ENCODE assay signal across 8 mouse cellular contexts in genomic region chr1:133033316-133034090, GRCm38 (mm10). TPM values are rescaled to one million over a fixed set of nuclear protein-coding genes. Genes with fewer than 3 reads are reported as not detected.
A peak's percentile ranks its signal among the peaks of the same experiment; 100 is the strongest.
DNase-seq lines count a peak whose midpoint lies in the region; ATAC-seq and TF ChIP-seq lines count a peak whose summit lies in the region.

No protein-coding gene starts in this region.

- under 1% methylated on average over 28 of the region's 28 CpGs for WGBS in embryonic facial prominence, embryonic 13.5 days
- WGBS in heart, embryonic 13.5 days = 2% methylated on average over 28 of the region's 28 CpGs
- under 1% methylated on average over 28 of the region's 28 CpGs for WGBS in liver, embryonic 11.5 days
- under 1% methylated on average over 28 of the region's 28 CpGs for WGBS in stomach, postnatal 0 days

- H3K79me3 ChIP-seq in C2C12 (ENCODE audit: low read depth) = no peaks in the 10 kb centered on the region

- TF ChIP-seq CTCF in C2C12 (IDR thresholded peaks at IDR 0.05; ENCODE audit: control insufficient read depth, insufficient read depth, insufficient read length) = no peak
- peak; percentile 10; the same call in 1 of the 2 replicates for TF ChIP-seq CTCF in stomach, postnatal 0 days (IDR thresholded peaks at IDR 0.05; ENCODE audit: low read depth)

- H3K79me2 ChIP-seq in C2C12 (ENCODE audit: control insufficient read depth, insufficient read depth) = no peaks in the 10 kb centered on the region
- no peaks in the 10 kb centered on the region for H3K79me2 ChIP-seq in myocyte (ENCODE audit: control insufficient read depth, insufficient read depth)

- H3K36me3 ChIP-seq in C2C12 (ENCODE audit: control insufficient read depth, insufficient read depth) = no peaks in the 10 kb centered on the region
- H3K36me3 ChIP-seq in embryonic facial prominence, embryonic 13.5 days = no peaks in the 10 kb centered on the region
- H3K36me3 ChIP-seq in heart, embryonic 13.5 days = no peaks in the 10 kb centered on the region
- H3K36me3 ChIP-seq in liver, embryonic 11.5 days (ENCODE audit: control insufficient read depth, insufficient read depth, low read length) = no peaks in the 10 kb centered on the region
- no peaks in the 10 kb centered on the region for H3K36me3 ChIP-seq in myocyte (ENCODE audit: control insufficient read depth, insufficient read depth)
- no peaks in the 10 kb centered on the region for H3K36me3 ChIP-seq in stomach, postnatal 0 days (ENCODE audit: control insufficient read depth, insufficient read depth, low read length)

- peak overlapping the region; percentile 86 for H3K27ac ChIP-seq in embryonic facial prominence, embryonic 13.5 days
- peak overlapping the region; percentile 77 for H3K27ac ChIP-seq in heart, embryonic 13.5 days (replicated peaks)
- peak overlapping the region; percentile 72 for H3K27ac ChIP-seq in liver, embryonic 11.5 days (ENCODE audit: low read depth, low read length)
- H3K27ac ChIP-seq in stomach, postnatal 0 days (replicated peaks) = peak overlapping the region; percentile 81

- H3K4me3 ChIP-seq in C2C12 (ENCODE audit: insufficient read depth, poor library complexity, severe bottlenecking) (peak overlapping the region; percentile 38), myocyte (peak overlapping the region; percentile 25)
- H3K4me3 ChIP-seq in embryonic facial prominence, embryonic 13.5 days = peak overlapping the region; percentile 60
- peak overlapping the region; percentile 66 for H3K4me3 ChIP-seq in heart, embryonic 13.5 days
- H3K4me3 ChIP-seq in liver, embryonic 11.5 days (ENCODE audit: low read depth, low read length) = peak overlapping the region; percentile 65
- H3K4me3 ChIP-seq in stomach, postnatal 0 days (ENCODE audit: low read depth, low read length) = peak overlapping the region; percentile 47

- no peak for TF ChIP-seq POLR2A in myocyte (IDR thresholded peaks at IDR 0.05; ENCODE audit: insufficient read length, low read depth)

- H3K4me2 ChIP-seq in embryonic facial prominence, embryonic 13.5 days = peak overlapping the region; percentile 66
- peak overlapping the region; percentile 74 for H3K4me2 ChIP-seq in heart, embryonic 13.5 days
- H3K4me2 ChIP-seq in liver, embryonic 11.5 days = peak overlapping the region; percentile 70
- H3K4me2 ChIP-seq in myocyte (ENCODE audit: low read depth) = peak overlapping the region; percentile 65
- peak overlapping the region; percentile 64 for H3K4me2 ChIP-seq in stomach, postnatal 0 days (replicated peaks; ENCODE audit: low read depth)

- peak overlapping the region; percentile 74 for H3K9ac ChIP-seq in embryonic facial prominence, embryonic 13.5 days
- peak overlapping the region; percentile 80 for H3K9ac ChIP-seq in heart, embryonic 13.5 days
- H3K9ac ChIP-seq in liver, embryonic 11.5 days (ENCODE audit: low read depth, low read length) = peak overlapping the region; percentile 66
- H3K9ac ChIP-seq in stomach, postnatal 0 days (ENCODE audit: low read length) = peak overlapping the region; percentile 57

- peak; percentile 83 for ATAC-seq in embryonic facial prominence, embryonic 13.5 days (ENCODE audit: insufficient number of reproducible peaks, insufficient read depth, low FRiP score, low TSS enrichment, low read depth)
- ATAC-seq in heart, embryonic 13.5 days (ENCODE audit: extremely low read depth, insufficient number of reproducible peaks, low FRiP score, low TSS enrichment) = peak; percentile 64; the same call in 1 of the 2 replicates
- peak; percentile 84 for ATAC-seq in liver, embryonic 11.5 days (replicated peaks; ENCODE audit: low FRiP score)
- ATAC-seq in stomach, postnatal 0 days (ENCODE audit: low FRiP score, low TSS enrichment) = peak; percentile 84

- H3ac ChIP-seq in C2C12 (ENCODE audit: control insufficient read depth, insufficient read length, low read depth) (peak overlapping the region; percentile 64), myocyte (ENCODE audit: control insufficient read depth, insufficient read length) (peak overlapping the region; percentile 20)

- H3K4me1 ChIP-seq in embryonic facial prominence, embryonic 13.5 days = peaks cover 7% of the 10 kb centered on the region; the same call in 1 of the 2 replicates
- H3K4me1 ChIP-seq in heart, embryonic 13.5 days = peaks cover 7% of the 10 kb centered on the region
- 0 out of 2 replicates have a peak, but pooled peaks cover 2% of the 10 kb centered on the region for H3K4me1 ChIP-seq in liver, embryonic 11.5 days (replicated peaks; ENCODE audit: control insufficient read depth, insufficient read depth, low read length)
- H3K4me1 ChIP-seq in stomach, postnatal 0 days (replicated peaks; ENCODE audit: control insufficient read depth, insufficient read depth) = no peaks in the 10 kb centered on the region

- H3K27me3 ChIP-seq in C2C12 (ENCODE audit: control insufficient read depth, insufficient read depth, insufficient read length) (no peaks in the 10 kb centered on the region), myocyte (ENCODE audit: control insufficient read depth, insufficient read depth, insufficient read length) (no peaks in the 10 kb centered on the region)
- H3K27me3 ChIP-seq in embryonic facial prominence, embryonic 13.5 days = no peaks in the 10 kb centered on the region
- no peaks in the 10 kb centered on the region for H3K27me3 ChIP-seq in heart, embryonic 13.5 days (replicated peaks)
- no peaks in the 10 kb centered on the region for H3K27me3 ChIP-seq in liver, embryonic 11.5 days (replicated peaks; ENCODE audit: control insufficient read depth, insufficient read depth, low read length)
- H3K27me3 ChIP-seq in stomach, postnatal 0 days (ENCODE audit: control insufficient read depth, insufficient read depth, low read length) = no peaks in the 10 kb centered on the region

- H3K9me3 ChIP-seq in embryonic facial prominence, embryonic 13.5 days = no peaks in the 10 kb centered on the region
- no peaks in the 10 kb centered on the region for H3K9me3 ChIP-seq in heart, embryonic 13.5 days
- no peaks in the 10 kb centered on the region for H3K9me3 ChIP-seq in liver, embryonic 11.5 days (ENCODE audit: control insufficient read depth, low read length)
- no peaks in the 10 kb centered on the region for H3K9me3 ChIP-seq in stomach, postnatal 0 days (ENCODE audit: control insufficient read depth, low read length)

- peak; percentile 61 to 65 for DNase-seq in adrenal gland, postnatal 36 days
- peak; percentile 66 for DNase-seq in kidney, postnatal 10 days
- peak; percentile 87 for DNase-seq in liver, embryonic 11.5 days (ENCODE audit: low spot score)
- peak; percentile 75 for DNase-seq in stomach, postnatal 0 days (ENCODE audit: low spot score)

- no peak for TF ChIP-seq EP300 in stomach, postnatal 0 days (optimal IDR thresholded peaks at IDR 0.05)

TF ChIP-seq in C2C12, 6 proteins besides CTCF, POLR2A, EP300 and RAD21:
- TF ChIP-seq MAX (IDR thresholded peaks at IDR 0.05) (no peak), CEBPB (IDR thresholded peaks at IDR 0.05; ENCODE audit: low read depth) (peak; percentile 86), MYOD1 (IDR thresholded peaks at IDR 0.05; ENCODE audit: control insufficient read depth, insufficient read length, low read depth) (no peak), FOSL1 (IDR thresholded peaks at IDR 0.05; ENCODE audit: insufficient read depth, low read length, poor library complexity, severe bottlenecking) (no peak)

TF ChIP-seq in myocyte, 11 proteins besides CTCF, POLR2A, EP300 and RAD21:
- TF ChIP-seq POLR2AphosphoS2 (IDR thresholded peaks at IDR 0.05; ENCODE audit: insufficient read length, low read depth) (no peak), CEBPB (IDR thresholded peaks at IDR 0.05; ENCODE audit: insufficient read depth, poor library complexity, severe bottlenecking) (peak; percentile 87)

RNA-seq across cellular contexts. Expression of gene Mdm4, which starts 3.1 kb away (rescaled TPM):
- polyA plus RNA-seq in C2C12 (2012; fragmentation: generic; extraction: Trizol) (7.4 TPM), myocyte (2012; fragmentation: generic; extraction: Trizol) (11.5 TPM)
- total RNA-seq in adrenal gland, postnatal 36 days (2021) = 10 to 100 TPM; 66.4 to 83.1 TPM
- 41.9 and 46.5 TPM in 2 replicates for polyA plus RNA-seq in embryonic facial prominence, embryonic 13.5 days (2015; fragmentation: Nextera tagmentation; extraction: Ambion mirVana)
- 19.2 and 23.4 TPM in 2 replicates for polyA plus RNA-seq in heart, embryonic 13.5 days (2015; fragmentation: Nextera tagmentation; extraction: Ambion mirVana)
- polyA plus RNA-seq in liver, embryonic 11.5 days (2014; fragmentation: Nextera tagmentation; extraction: Ambion mirVana) = 40.6 and 41.9 TPM in 2 replicates
- polyA plus RNA-seq in stomach, postnatal 0 days (2015; fragmentation: Nextera tagmentation; extraction: Ambion mirVana) = 11.1 and 11.3 TPM in 2 replicates

RNA-seq across cellular contexts. Expression of gene Pik3c2b, which starts 12.0 kb away (rescaled TPM):
- polyA plus RNA-seq in C2C12 (2012; fragmentation: generic; extraction: Trizol) (0.39 TPM), myocyte (2012; fragmentation: generic; extraction: Trizol) (1.8 TPM)
- total RNA-seq in adrenal gland, postnatal 36 days (2021) = 1 to 10 TPM; 5.4 to 6.3 TPM
- 7.4 and 7.9 TPM in 2 replicates for polyA plus RNA-seq in embryonic facial prominence, embryonic 13.5 days (2015; fragmentation: Nextera tagmentation; extraction: Ambion mirVana)
- 8.5 and 9.5 TPM in 2 replicates for polyA plus RNA-seq in heart, embryonic 13.5 days (2015; fragmentation: Nextera tagmentation; extraction: Ambion mirVana)
- polyA plus RNA-seq in liver, embryonic 11.5 days (2014; fragmentation: Nextera tagmentation; extraction: Ambion mirVana) = 3.4 and 3.5 TPM in 2 replicates
- polyA plus RNA-seq in stomach, postnatal 0 days (2015; fragmentation: Nextera tagmentation; extraction: Ambion mirVana) = 4.2 and 4.7 TPM in 2 replicates

Comparison
In these comparisons a context has a peak if more than half of its experiments do, and no peak if none do; other contexts are left out.
1. Peak in every context shown above with its lines: DNase-seq, ATAC-seq, H3K4me3 ChIP-seq and H3K27ac ChIP-seq.